Comparison of ENCODE assay signal across 9 mouse cellular contexts in genomic region chr4:150656504-150656903, GRCm38 (mm10). TPM values are rescaled to one million over a fixed set of nuclear protein-coding genes. Genes with fewer than 3 reads are reported as not detected.
A peak's percentile ranks its signal among the peaks of the same experiment; 100 is the strongest.
DNase-seq lines count a peak whose midpoint lies in the region; TF ChIP-seq lines count a peak whose summit lies in the region.
"Had no signal": no experiment of that assay in that cellular context is flagged by ENCODE, and none has a peak within 500 bp of the region (broad histone marks: within the 10 kb centered on the region; RNA-seq: fewer than 3 reads in every experiment).

No protein-coding gene starts in this region.

- H3K9me3 ChIP-seq in MEL (replicated peaks; ENCODE audit: insufficient read depth, low read length) = no peaks in the 10 kb centered on the region

- TF ChIP-seq EP300 in MEL (IDR thresholded peaks at IDR 0.05; ENCODE audit: low read depth in 1 of 2, low read length in 2 of 2) = no peak

- H3K36me3 ChIP-seq in MEL (ENCODE audit: control insufficient read depth in 1 of 2, insufficient read depth in 2 of 2, low read length in 2 of 2) = no peaks in the 10 kb centered on the region

- H3K27ac ChIP-seq in cerebellum, adult 2 months (ENCODE audit: insufficient read depth, low read length) = no peak overlapping the region
- H3K27ac ChIP-seq in MEL (ENCODE audit: control insufficient read depth, low read depth, low read length) = no peak overlapping the region

- 81% methylated on average over 6 of the region's 6 CpGs for WGBS in cerebellum, adult 2 months

- peaks cover 4% of the 10 kb centered on the region; the same call in 1 of the 2 replicates for H3K4me1 ChIP-seq in cerebellum, adult 2 months (ENCODE audit: control insufficient read depth, insufficient read depth, low read length)
- no peaks in the 10 kb centered on the region for H3K4me1 ChIP-seq in MEL (ENCODE audit: control insufficient read depth in 1 of 2, insufficient read depth in 2 of 2, low read length in 2 of 2)

- no peak overlapping the region for H3K9ac ChIP-seq in MEL (ENCODE audit: control insufficient read depth, low read depth, low read length, poor library complexity, severe bottlenecking)

- DNase-seq in cerebellum, adult 2 months = no peak
- no peak for DNase-seq in cerebellum, adult 9-10 months
- peak; percentile 37 to 53 for DNase-seq in layer of hippocampus, postnatal 10 days (ENCODE audit: low spot score in 2 of 2)
- DNase-seq in layer of hippocampus, adult 8-10 months (ENCODE audit: low spot score in 2 of 2) = no peak
- DNase-seq in MEL (ENCODE audit: low read depth, low spot score) = peak; percentile 74
- DNase-seq in lung, postnatal 10 days = peak; percentile 32
- DNase-seq in natural killer cell, adult 2 months (ENCODE audit: low spot score in 2 of 2) = no peak
- no peak for DNase-seq in cerebellum, adult 18-20 months

- TF ChIP-seq CTCF in cerebellum, adult 2 months (IDR thresholded peaks at IDR 0.05; ENCODE audit: borderline replicate concordance, insufficient read depth, low read depth, low read length) = peak; percentile 24; the same call in 1 of the 2 replicates
- peak; percentile 67 to 71 (median 71) for TF ChIP-seq CTCF in MEL (IDR thresholded peaks at IDR 0.05 in 2 of 3, conservative IDR thresholded peaks at IDR 0.05 in 1 of 3; ENCODE audit: control insufficient read depth in 1 of 3, insufficient read depth in 1 of 3, low read depth in 2 of 3, low read length in 3 of 3, poor library complexity in 1 of 3, severe bottlenecking in 1 of 3)

- H3K27me3 ChIP-seq in cerebellum, adult 2 months (ENCODE audit: control insufficient read depth, insufficient read depth, low read length) = no peaks in the 10 kb centered on the region
- no peaks in the 10 kb centered on the region for H3K27me3 ChIP-seq in MEL (ENCODE audit: control insufficient read depth in 1 of 2, insufficient read depth in 2 of 2, low read length in 2 of 2)

- H3K4me3 ChIP-seq in cerebellum, adult 2 months (replicated peaks; ENCODE audit: insufficient read depth, low read depth, low read length) = no peak overlapping the region
- no peak overlapping the region for H3K4me3 ChIP-seq in MEL (ENCODE audit: control insufficient read depth in 1 of 2, insufficient read depth in 1 of 2, low read depth in 2 of 2, low read length in 2 of 2)

- H3K79me2 ChIP-seq in MEL (ENCODE audit: control insufficient read depth, insufficient read depth, low read length, poor library complexity) = no peaks in the 10 kb centered on the region

- TF ChIP-seq POLR2A in cerebellum, adult 2 months (IDR thresholded peaks at IDR 0.05; ENCODE audit: borderline replicate concordance, insufficient read depth, low read length) = no peak
- TF ChIP-seq POLR2A in MEL (IDR thresholded peaks at IDR 0.05; ENCODE audit: control insufficient read depth in 1 of 2, insufficient read depth in 1 of 2, low read depth in 1 of 2, low read length in 2 of 2, poor library complexity in 1 of 2) = no peak

- peak; percentile 62 for TF ChIP-seq RAD21 in MEL (IDR thresholded peaks at IDR 0.05; ENCODE audit: low read depth, low read length)

TF ChIP-seq in MEL, 35 proteins besides CTCF, POLR2A, EP300 and RAD21:
- TF ChIP-seq CHD1 (IDR thresholded peaks at IDR 0.05; ENCODE audit: low read depth, low read length) (no peak), ZC3H11A (IDR thresholded peaks at IDR 0.05; ENCODE audit: low read depth, low read length) (peak; percentile 41; the same call in 1 of the 2 replicates), SMC3 (IDR thresholded peaks at IDR 0.05; ENCODE audit: low read depth, low read length) (peak; percentile 58), MAZ (IDR thresholded peaks at IDR 0.05; ENCODE audit: low read depth, low read length) (0 out of 2 replicates have a peak, but pooled peaks have one; percentile 66), MXI1 (IDR thresholded peaks at IDR 0.05; ENCODE audit: low read depth, low read length) (0 out of 2 replicates have a peak, but pooled peaks have one; percentile 22)

RNA-seq across cellular contexts. Expression of gene Slc45a1, which starts 4.5 kb away (rescaled TPM):
- 49.1 and 54.9 TPM in 2 replicates for polyA plus RNA-seq in cerebellum, adult 2 months (2012; rRNA removed)
- total RNA-seq in layer of hippocampus, postnatal 10 days (2021) = 10 to 100 TPM; 43.2 to 45.3 TPM
- total RNA-seq in layer of hippocampus, adult 8-10 months (2022) = 10 to 100 TPM; 36.2 to 45.2 (median 44.1) TPM
- total RNA-seq in MEL (2012; rRNA removed) = not detected in 2 replicates
- not detected for polyA plus RNA-seq in MEL (2012; ENCODE audit: insufficient read depth in 1 of 2, insufficient read length in 2 of 2, low read depth in 1 of 2, low replicate concordance in 2 of 2, missing spikeins in 1 of 2)
- total RNA-seq: CH12.LX had no signal

Comparison
In these comparisons a context has a peak if more than half of its experiments do, and no peak if none do; other contexts are left out.
1. DNase-seq: peak in layer of hippocampus, postnatal 10 days (2 of 2), MEL (single experiment) and lung, postnatal 10 days (single experiment); none in cerebellum, adult 2 months (0 of 2), cerebellum, adult 9-10 months (single experiment), layer of hippocampus, adult 8-10 months (0 of 2), natural killer cell, adult 2 months (0 of 2) and cerebellum, adult 18-20 months (0 of 2).
2. RNA of gene Slc45a1, which starts 4.5 kb away (total RNA-seq): 43.2 to 45.3 TPM in layer of hippocampus, postnatal 10 days and 36.2 to 45.2 TPM in layer of hippocampus, adult 8-10 months; not detected in MEL; every median in the first group is over 10 times any median in the second.